Mouse (Mus musculus): ENCODE results near the gene Zc3h4. TPM values are rescaled to one million over a fixed set of nuclear protein-coding genes. Genes with fewer than 3 reads are reported as not detected.

Gene Zc3h4
- polyA plus RNA-seq, 1 experiment from 2014 or later: 7.0 TPM

DNA sequence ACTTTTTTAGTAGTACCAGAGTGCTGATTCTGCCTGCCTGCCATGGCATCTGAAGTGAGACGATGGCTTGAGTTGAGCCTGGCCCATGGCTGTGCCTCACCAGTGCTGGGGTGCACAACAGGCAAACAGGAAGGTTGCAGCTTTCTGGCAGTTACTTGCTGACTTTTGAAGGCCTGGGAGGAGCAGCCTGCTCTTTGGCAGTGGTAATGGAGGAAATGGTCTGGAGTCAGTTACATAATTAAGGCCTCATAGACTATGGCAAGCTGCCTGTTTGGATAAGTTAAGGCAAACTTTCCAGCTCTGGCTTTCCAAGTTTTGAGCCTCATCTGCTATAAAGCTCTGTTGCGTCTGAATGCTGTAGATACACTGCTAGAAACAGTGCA, 4.4 kb downstream of the Zc3h4 start:
- Histone ChIP-seq H3K9ac (ENCODE audit: low read depth, low read length) (peak overlapping the region; percentile 79), H3K27me3 (ENCODE audit: control insufficient read depth, insufficient read depth, low read depth, low read length) (no peaks in the 10 kb centered on the region), H3K36me3 (ENCODE audit: control insufficient read depth, insufficient read depth) (peaks cover 2% of the 10 kb centered on the region; the same call in 1 of the 2 replicates), H3K27ac (ENCODE audit: low read length) (peak overlapping the region; percentile 100), H3K4me2 (ENCODE audit: low read depth, low read length) (peak overlapping the region; percentile 79), H3K4me1 (ENCODE audit: control insufficient read depth, low read depth, low read length) (peaks cover 47% of the 10 kb centered on the region), H3K9me3 (replicated peaks; ENCODE audit: control insufficient read depth, low read length) (no peaks in the 10 kb centered on the region), H3K4me3 (ENCODE audit: low read depth, low read length) (peak overlapping the region; percentile 56)
- 6% methylated on average over 2 of the region's 2 CpGs for WGBS (ENCODE audit: insufficient replicate concordance)
- no peak for ATAC-seq (ENCODE audit: low read depth)

DNA sequence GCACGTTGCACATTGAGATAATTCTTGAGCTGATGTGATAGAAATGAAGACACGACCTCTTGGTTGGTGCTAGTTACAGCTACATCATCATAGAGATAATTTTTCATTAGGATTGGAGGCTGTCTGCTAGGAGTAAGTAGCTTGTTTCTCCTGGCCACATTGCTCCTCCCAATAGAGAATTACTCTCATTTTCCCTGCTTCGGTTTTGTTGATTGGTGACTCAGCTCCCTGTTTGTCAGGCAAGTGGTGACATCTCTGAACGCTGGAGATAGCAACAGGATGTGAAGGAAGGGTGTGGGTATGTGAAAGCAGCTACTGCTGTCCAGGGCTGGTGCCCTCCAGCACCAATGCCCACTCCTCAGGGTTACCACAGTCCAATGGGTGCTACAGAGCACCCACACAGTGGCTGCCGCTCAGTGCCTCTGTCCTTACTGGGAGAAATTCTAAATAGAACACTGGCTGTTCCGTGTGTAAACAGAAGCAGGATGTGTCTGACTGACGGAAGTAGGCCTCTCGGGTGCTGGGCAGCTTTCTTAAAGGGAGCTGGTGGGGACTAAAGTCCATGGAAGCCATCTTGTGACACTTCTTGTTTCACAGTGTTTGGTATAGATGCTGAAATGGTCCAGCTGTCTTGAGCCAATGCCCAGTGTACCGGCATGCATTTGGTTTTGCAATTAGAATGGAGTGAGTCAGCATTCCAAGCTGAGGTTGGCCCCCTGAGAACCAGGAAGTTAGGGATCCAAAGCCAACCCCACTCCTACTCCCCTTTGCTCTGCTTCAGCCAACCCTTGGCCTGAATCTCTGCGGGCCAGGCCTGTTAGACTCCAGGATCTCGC, 5.0 kb downstream of the Zc3h4 start:
- peak; percentile 68 for ATAC-seq (ENCODE audit: low read depth)
- Histone ChIP-seq H3K27ac (ENCODE audit: low read length) (peak overlapping the region; percentile 100), H3K36me3 (ENCODE audit: control insufficient read depth, insufficient read depth) (peaks cover 2% of the 10 kb centered on the region; the same call in 1 of the 2 replicates), H3K9me3 (replicated peaks; ENCODE audit: control insufficient read depth, low read length) (no peaks in the 10 kb centered on the region), H3K4me3 (ENCODE audit: low read depth, low read length) (peak overlapping the region; percentile 56), H3K27me3 (ENCODE audit: control insufficient read depth, insufficient read depth, low read depth, low read length) (no peaks in the 10 kb centered on the region), H3K4me2 (ENCODE audit: low read depth, low read length) (peak overlapping the region; percentile 79), H3K9ac (ENCODE audit: low read depth, low read length) (peak overlapping the region; percentile 79), H3K4me1 (ENCODE audit: control insufficient read depth, low read depth, low read length) (peaks cover 47% of the 10 kb centered on the region)
- 9% methylated on average over 11 of the region's 11 CpGs for WGBS (ENCODE audit: insufficient replicate concordance)

DNA sequence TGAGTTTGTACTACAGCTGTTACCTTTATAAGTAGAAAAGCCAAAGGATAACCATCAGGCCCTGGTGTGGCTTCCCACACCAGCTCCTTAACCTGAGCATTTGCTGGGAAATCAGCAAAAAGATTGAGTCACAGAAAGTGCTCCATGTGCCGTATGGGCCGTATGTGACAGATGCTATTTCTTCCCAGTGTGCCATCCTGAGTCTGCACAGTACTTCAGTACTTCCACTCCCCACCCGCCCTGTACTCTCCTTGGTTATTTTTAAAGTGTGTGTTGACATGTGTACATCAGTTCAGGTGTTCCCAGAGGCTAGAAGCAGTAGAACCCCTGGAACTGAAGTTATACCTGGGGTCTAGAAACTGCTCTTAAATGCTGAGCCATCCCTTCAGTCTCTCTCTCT, 6.3 kb downstream of the Zc3h4 start:
- H3K4me3 ChIP-seq (ENCODE audit: low read depth, low read length): no peak overlapping the region
- H3K27ac ChIP-seq (ENCODE audit: low read length): peak overlapping the region; percentile 68
- H3K4me1 ChIP-seq (ENCODE audit: control insufficient read depth, low read depth, low read length): peaks cover 58% of the 10 kb centered on the region
- peaks cover 2% of the 10 kb centered on the region; the same call in 1 of the 2 replicates for H3K36me3 ChIP-seq (ENCODE audit: control insufficient read depth, insufficient read depth)
- no peaks in the 10 kb centered on the region for H3K9me3 ChIP-seq (replicated peaks; ENCODE audit: control insufficient read depth, low read length)
- H3K9ac ChIP-seq (ENCODE audit: low read depth, low read length): peak overlapping the region; percentile 39
- peak overlapping the region; percentile 79; the same call in 1 of the 2 replicates for H3K4me2 ChIP-seq (ENCODE audit: low read depth, low read length)
- H3K27me3 ChIP-seq (ENCODE audit: control insufficient read depth, insufficient read depth, low read depth, low read length): no peaks in the 10 kb centered on the region
- 90% methylated on average over 3 of the region's 3 CpGs for WGBS (ENCODE audit: insufficient replicate concordance)
- no peak for ATAC-seq (ENCODE audit: low read depth)

DNA sequence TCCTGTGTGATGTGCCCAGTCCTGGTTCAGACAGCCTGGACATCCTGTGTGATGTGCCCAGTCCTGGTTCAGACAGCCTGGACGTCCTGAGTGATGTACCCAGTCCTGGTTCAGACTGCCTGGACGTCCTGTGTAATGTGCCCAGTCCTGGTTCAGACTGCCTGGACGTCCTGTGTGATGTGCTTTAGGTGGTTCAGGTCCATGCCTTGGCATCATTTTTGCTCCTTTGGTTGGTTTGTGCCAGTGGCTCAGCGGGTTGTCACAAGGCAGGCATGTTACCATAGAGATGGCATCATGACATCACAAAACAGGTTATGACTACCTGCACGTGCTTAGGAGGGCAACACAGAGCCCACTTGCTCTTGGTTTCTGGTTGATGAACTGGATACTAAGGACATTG, 10.4 kb downstream of the Zc3h4 start:
- 83% methylated on average over 5 of the region's 5 CpGs for WGBS (ENCODE audit: insufficient replicate concordance)
- Histone ChIP-seq H3K27me3 (ENCODE audit: control insufficient read depth, insufficient read depth, low read depth, low read length) (no peaks in the 10 kb centered on the region), H3K4me2 (ENCODE audit: low read depth, low read length) (no peak overlapping the region), H3K36me3 (ENCODE audit: control insufficient read depth, insufficient read depth) (peaks cover 2% of the 10 kb centered on the region; the same call in 1 of the 2 replicates), H3K9me3 (replicated peaks; ENCODE audit: control insufficient read depth, low read length) (no peaks in the 10 kb centered on the region), H3K27ac (ENCODE audit: low read length) (peak overlapping the region; percentile 38; the same call in 1 of the 2 replicates), H3K4me3 (ENCODE audit: low read depth, low read length) (no peak overlapping the region), H3K9ac (ENCODE audit: low read depth, low read length) (0 out of 2 replicates have a peak overlapping the region, but pooled peaks have one; percentile 24), H3K4me1 (ENCODE audit: control insufficient read depth, low read depth, low read length) (peaks cover 54% of the 10 kb centered on the region)
- no peak for ATAC-seq (ENCODE audit: low read depth)

DNA sequence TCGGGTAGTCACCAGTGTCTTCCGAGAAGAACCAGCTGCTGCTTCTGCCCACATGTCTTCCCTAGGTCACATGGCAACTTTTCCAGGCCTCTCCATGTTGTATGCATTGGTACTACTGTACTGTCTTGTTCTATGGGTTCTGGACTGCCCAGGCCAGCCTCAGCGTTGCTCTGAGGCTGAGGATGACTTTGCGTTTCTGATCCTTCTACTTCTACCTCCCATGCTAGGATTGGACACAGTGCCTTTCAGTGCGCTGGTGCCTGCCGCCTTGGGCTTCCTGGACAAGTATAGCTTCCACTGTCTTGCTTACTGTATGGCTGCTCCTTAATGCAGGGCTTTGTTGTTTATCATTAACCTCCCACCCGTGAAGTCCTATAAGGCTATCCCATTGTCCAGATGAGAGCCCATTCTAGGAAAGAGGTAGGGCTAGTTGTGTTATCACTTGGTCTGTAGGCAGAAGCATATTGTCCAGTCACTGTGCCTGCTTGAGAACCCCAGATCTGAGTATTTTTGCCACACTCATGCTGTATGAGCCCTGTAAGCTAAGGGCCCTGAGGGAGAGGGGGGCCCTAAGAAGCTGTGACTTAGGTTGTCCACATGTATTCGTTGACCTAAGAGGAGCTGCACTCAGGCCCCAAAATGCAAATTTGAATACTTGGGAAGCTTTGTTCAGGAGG, 11.6 kb downstream of the Zc3h4 start:
- Histone ChIP-seq H3K36me3 (ENCODE audit: control insufficient read depth, insufficient read depth) (peaks cover 14% of the 10 kb centered on the region), H3K27me3 (ENCODE audit: control insufficient read depth, insufficient read depth, low read depth, low read length) (no peaks in the 10 kb centered on the region), H3K4me2 (ENCODE audit: low read depth, low read length) (0 out of 2 replicates have a peak overlapping the region, but pooled peaks have one; percentile 1), H3K4me3 (ENCODE audit: low read depth, low read length) (no peak overlapping the region), H3K9ac (ENCODE audit: low read depth, low read length) (no peak overlapping the region; the same call in 1 of the 2 replicates), H3K27ac (ENCODE audit: low read length) (peak overlapping the region; percentile 58), H3K4me1 (ENCODE audit: control insufficient read depth, low read depth, low read length) (peaks cover 44% of the 10 kb centered on the region), H3K9me3 (replicated peaks; ENCODE audit: control insufficient read depth, low read length) (no peaks in the 10 kb centered on the region)
- WGBS (ENCODE audit: insufficient replicate concordance): 60% methylated on average over 8 of the region's 8 CpGs
- ATAC-seq (ENCODE audit: low read depth): peak; percentile 79

DNA sequence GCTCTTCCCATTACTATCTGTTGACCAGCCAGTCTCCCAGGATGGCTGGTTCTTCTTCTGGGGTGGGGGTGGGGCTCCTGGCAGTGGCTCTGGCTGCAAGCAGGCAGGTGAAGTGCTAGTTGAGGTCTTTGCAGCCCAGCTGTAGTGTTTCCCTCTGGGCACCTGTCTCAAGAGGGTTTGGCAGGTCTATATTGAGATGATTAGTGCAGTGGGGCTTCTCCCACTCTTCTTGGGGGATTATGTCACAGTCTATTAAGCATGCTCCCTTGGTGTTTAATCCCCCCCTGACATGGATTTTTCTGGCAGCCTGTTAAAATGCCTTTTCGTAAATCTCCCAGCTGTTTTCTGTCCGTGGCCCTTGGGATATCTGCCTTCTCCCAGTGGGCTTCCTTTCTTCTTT, 12.2 kb downstream of the Zc3h4 start:
- H3K9ac ChIP-seq (ENCODE audit: low read depth, low read length): no peak overlapping the region
- H3K9me3 ChIP-seq (replicated peaks; ENCODE audit: control insufficient read depth, low read length): no peaks in the 10 kb centered on the region
- H3K36me3 ChIP-seq (ENCODE audit: control insufficient read depth, insufficient read depth): peaks cover 20% of the 10 kb centered on the region
- no peaks in the 10 kb centered on the region for H3K27me3 ChIP-seq (ENCODE audit: control insufficient read depth, insufficient read depth, low read depth, low read length)
- peaks cover 40% of the 10 kb centered on the region for H3K4me1 ChIP-seq (ENCODE audit: control insufficient read depth, low read depth, low read length)
- peak overlapping the region; percentile 58 for H3K27ac ChIP-seq (ENCODE audit: low read length)
- no peak overlapping the region for H3K4me2 ChIP-seq (ENCODE audit: low read depth, low read length)
- no peak for ATAC-seq (ENCODE audit: low read depth)
- H3K4me3 ChIP-seq (ENCODE audit: low read depth, low read length): no peak overlapping the region
- 93% methylated on average over 2 of the region's 2 CpGs for WGBS (ENCODE audit: insufficient replicate concordance)

DNA sequence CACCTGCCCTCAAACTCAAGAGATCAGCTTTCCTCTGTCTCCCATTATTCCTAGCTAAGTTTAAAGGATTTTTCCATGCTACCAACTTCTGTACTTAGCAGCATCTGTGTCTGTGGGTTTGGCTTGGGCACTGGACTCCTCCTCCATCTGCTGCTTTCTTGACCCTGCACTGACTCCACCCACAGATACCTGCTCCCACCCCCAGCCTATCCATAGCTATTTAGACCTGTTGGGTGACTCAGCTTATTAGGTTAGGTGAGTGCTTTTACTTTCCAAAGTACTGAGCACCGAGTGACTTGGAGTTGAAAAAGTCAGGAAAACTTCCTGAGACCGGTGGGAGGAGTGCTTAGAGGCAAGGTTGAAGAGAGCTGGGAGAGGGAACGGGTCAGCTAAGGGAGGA, 14.7 kb downstream of the Zc3h4 start:
- no peak overlapping the region for H3K27ac ChIP-seq (ENCODE audit: low read length)
- peaks cover 39% of the 10 kb centered on the region for H3K4me1 ChIP-seq (ENCODE audit: control insufficient read depth, low read depth, low read length)
- no peak overlapping the region for H3K4me2 ChIP-seq (ENCODE audit: low read depth, low read length)
- no peak overlapping the region for H3K4me3 ChIP-seq (ENCODE audit: low read depth, low read length)
- no peaks in the 10 kb centered on the region for H3K9me3 ChIP-seq (replicated peaks; ENCODE audit: control insufficient read depth, low read length)
- no peak for ATAC-seq (ENCODE audit: low read depth)
- 84% methylated on average over 3 of the region's 3 CpGs for WGBS (ENCODE audit: insufficient replicate concordance)
- H3K36me3 ChIP-seq (ENCODE audit: control insufficient read depth, insufficient read depth): peaks cover 42% of the 10 kb centered on the region
- no peaks in the 10 kb centered on the region for H3K27me3 ChIP-seq (ENCODE audit: control insufficient read depth, insufficient read depth, low read depth, low read length)
- no peak overlapping the region for H3K9ac ChIP-seq (ENCODE audit: low read depth, low read length)

DNA sequence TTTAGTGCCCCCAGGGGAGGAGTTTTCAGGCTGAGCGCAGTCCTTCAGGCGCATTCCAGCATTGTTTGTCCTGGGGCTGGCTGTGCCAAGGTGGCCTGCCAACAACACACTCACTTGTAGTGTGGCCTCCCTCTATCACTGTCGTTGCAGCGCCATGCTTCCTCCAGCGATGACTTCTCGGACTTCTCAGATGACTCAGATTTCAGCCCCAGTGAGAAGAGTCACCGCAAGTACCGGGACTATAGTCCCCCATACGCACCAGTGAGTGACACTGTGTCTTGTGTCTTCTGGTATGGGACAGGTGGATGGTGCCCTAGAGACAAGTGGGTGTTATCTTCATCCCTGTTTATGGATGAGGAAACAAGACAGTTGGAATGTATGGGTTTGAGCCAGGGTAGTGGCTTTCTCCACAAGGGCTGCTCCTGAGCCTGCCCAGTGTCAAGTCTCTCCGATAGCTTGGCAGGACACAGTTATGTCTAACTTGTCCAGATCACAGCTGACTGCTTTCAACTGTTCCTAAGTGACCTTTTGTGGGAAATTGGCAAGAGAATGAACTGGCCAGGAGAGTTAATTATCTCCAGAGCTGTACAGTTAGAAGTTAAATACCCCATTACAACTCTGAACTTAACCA, 16.5 kb downstream of the Zc3h4 start:
- H3K4me1 ChIP-seq (ENCODE audit: control insufficient read depth, low read depth, low read length): peaks cover 26% of the 10 kb centered on the region
- H3K27me3 ChIP-seq (ENCODE audit: control insufficient read depth, insufficient read depth, low read depth, low read length): no peaks in the 10 kb centered on the region
- no peaks in the 10 kb centered on the region for H3K9me3 ChIP-seq (replicated peaks; ENCODE audit: control insufficient read depth, low read length)
- no peak overlapping the region for H3K4me3 ChIP-seq (ENCODE audit: low read depth, low read length)
- peak overlapping the region; percentile 20; the same call in 1 of the 2 replicates for H3K27ac ChIP-seq (ENCODE audit: low read length)
- H3K4me2 ChIP-seq (ENCODE audit: low read depth, low read length): no peak overlapping the region
- no peak for ATAC-seq (ENCODE audit: low read depth)
- 83% methylated on average over 10 of the region's 10 CpGs for WGBS (ENCODE audit: insufficient replicate concordance)
- peaks cover 60% of the 10 kb centered on the region for H3K36me3 ChIP-seq (ENCODE audit: control insufficient read depth, insufficient read depth)
- no peak overlapping the region for H3K9ac ChIP-seq (ENCODE audit: low read depth, low read length)
